Mouse (Mus musculus) olfactory bulb, adult 2 months (tissue): ENCODE measurements around the gene Cchcr1.

Experiments used
- CTCF ChIP-seq: fragments of 200-500 bp; IDR thresholded peaks from 2 replicates; pipeline ENCODE4 v1.5.1; 2012; ENCODE audit warnings: low read depth, mild to moderate bottlenecking, low read length, moderate library complexity; ENCODE audit not compliant: insufficient read depth
- POLR2A ChIP-seq: fragments of 200-500 bp; IDR thresholded peaks from 2 replicates; pipeline ENCODE4 v1.6.1; 2012; ENCODE audit warnings: mild to moderate bottlenecking, low read depth, low read length, moderate library complexity; ENCODE audit not compliant: insufficient read depth

DNA sequence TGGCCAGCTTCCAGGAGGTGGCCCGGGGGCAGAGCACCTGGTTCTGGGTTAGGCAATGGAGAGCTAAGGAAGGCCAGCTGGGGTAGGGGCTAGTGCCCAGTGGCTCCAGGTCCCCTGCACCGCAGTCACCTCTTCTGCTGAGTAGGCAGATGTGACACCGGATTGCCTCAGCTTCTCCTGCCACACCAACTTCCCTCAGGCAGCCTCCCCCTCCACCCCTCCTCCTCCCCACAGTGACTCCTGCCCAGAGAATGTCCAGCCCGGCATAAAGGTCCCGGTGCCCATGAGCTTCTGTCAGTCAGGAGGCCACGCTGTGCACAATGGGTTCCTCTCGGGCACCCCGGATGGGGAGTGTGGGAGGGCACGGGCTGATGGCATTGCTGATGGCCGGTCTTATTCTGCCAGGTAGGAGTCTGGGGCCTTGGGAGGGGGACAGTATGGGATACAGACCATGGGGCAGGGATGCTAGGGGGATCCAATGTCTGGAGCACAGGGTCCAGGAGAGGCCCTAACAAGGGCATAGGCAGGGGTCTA is 35.0 kb downstream of the Cchcr1 start, which contains the start of gene Cdsn:
- no peak for TF ChIP-seq POLR2A
- TF ChIP-seq CTCF = no peak
